Mouse (Mus musculus): ENCODE data around the gene Ssh2. TPM values are rescaled to one million over a fixed set of nuclear protein-coding genes. Genes with fewer than 3 reads are reported as not detected.

The Ssh2 gene
- polyA plus RNA-seq (2015; fragmentation: Nextera tagmentation; extraction: Ambion mirVana): 11.3 and 14.3 TPM in 2 replicates

DNA sequence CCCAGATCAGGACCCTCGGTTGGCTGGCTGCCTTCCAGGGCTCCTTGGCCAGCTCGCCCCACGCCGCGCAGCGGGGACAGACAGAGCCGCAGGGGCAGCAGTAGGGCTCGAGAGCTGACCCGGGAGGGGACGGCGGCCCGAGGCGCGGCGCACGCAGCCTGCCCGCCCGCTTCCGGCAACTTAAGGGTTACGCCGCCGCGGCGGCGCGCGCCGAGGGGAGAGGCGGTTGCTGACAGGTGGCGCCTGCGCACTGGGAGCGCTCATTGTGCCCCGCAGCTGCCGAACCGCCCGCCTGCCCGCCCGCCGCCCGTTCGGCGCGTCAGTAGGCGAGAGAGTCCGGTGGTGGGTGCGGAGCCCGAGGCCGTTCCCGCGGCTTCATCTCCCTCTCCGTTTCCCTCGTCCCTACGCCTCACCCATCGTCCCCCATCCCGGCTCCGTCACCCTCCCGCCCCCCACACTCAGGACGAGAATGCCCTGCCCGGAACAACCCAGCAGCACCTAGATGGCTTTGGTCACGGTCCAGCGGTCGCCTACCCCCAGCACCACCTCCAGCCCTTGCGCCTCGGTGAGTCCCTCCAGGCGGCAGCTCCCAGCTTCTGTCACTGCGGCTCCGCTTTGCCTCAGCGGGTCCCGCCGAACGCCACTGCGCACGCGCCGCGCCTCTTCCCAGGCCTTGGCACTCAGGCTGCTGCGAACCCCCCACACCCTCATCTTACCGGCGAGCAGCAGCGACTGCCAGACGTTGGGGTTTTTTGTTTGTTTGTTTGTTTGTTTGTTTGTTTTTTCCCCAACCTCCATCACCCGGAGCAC, at the start of gene Ssh2:
Gene Ssh2 (plus strand): TSS at position 337 of the 810 bp plus-strand sequence.
- peak within 1 kb of the TSS; percentile 97 for H3K4me3 ChIP-seq
- H3K27me3 ChIP-seq: no peaks in the 10 kb centered on the region
- H3K36me3 ChIP-seq: no peaks in the 10 kb centered on the region
- H3K4me2 ChIP-seq: peak within 1 kb of the TSS; percentile 93
- no peaks in the 10 kb centered on the region for H3K9me3 ChIP-seq
- peaks cover 14% of the 10 kb centered on the region for H3K4me1 ChIP-seq
- peak; percentile 87 for ATAC-seq (ENCODE audit: borderline replicate concordance, extremely low read depth, low FRiP score, low TSS enrichment)
- WGBS: 0% methylated on average over 79 of the region's 82 CpGs
- H3K27ac ChIP-seq: peak within 1 kb of the TSS; percentile 90
- peak within 1 kb of the TSS; percentile 85 for H3K9ac ChIP-seq

- Histone ChIP-seq H3K4me2 (no peak overlapping the region), H3K27me3 (no peaks in the 10 kb centered on the region), H3K27ac (no peak overlapping the region), H3K9me3 (no peaks in the 10 kb centered on the region), H3K4me1 (no peaks in the 10 kb centered on the region), H3K4me3 (no peak overlapping the region), H3K9ac (no peak overlapping the region), H3K36me3 (no peaks in the 10 kb centered on the region)
- no peak for ATAC-seq (ENCODE audit: borderline replicate concordance, extremely low read depth, low FRiP score, low TSS enrichment)
- 69% methylated on average over 4 of the region's 4 CpGs for WGBS
These were observed 42.4 kb upstream of the Ssh2 start for GRCm38 (mm10) chr11:77173731-77174130.

DNA sequence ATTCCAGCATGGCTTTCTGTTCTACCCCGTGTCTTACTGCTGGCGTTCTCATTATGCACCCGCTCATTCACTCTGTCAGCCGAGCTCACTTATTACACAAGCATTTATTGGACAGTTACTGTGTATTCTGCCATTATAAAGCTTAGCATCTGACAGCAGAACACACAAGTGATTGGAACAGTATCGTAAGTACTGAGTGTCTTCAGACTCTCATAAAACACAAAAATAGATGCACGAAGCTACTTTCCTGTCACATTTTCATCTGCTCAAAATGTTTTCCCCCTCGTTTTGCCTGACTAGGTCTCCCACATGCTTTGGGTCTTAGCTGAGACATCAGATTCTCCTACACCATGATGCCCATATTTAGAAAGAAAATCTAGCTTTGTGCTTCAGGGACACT, 41.6 kb upstream of the Ssh2 start:
- WGBS: 61% methylated on average over 7 of the region's 7 CpGs
- Histone ChIP-seq H3K27ac (no peak overlapping the region), H3K4me2 (no peak overlapping the region), H3K27me3 (no peaks in the 10 kb centered on the region), H3K36me3 (no peaks in the 10 kb centered on the region), H3K9ac (no peak overlapping the region), H3K9me3 (no peaks in the 10 kb centered on the region), H3K4me1 (no peaks in the 10 kb centered on the region), H3K4me3 (no peak overlapping the region)
- ATAC-seq (ENCODE audit: borderline replicate concordance, extremely low read depth, low FRiP score, low TSS enrichment): no peak

- H3K36me3 ChIP-seq: no peaks in the 10 kb centered on the region
- H3K27me3 ChIP-seq: no peaks in the 10 kb centered on the region
- WGBS: 57% methylated on average over 3 of the region's 3 CpGs
- H3K4me1 ChIP-seq: 0 out of 2 replicates have a peak, but pooled peaks cover 8% of the 10 kb centered on the region
- no peak overlapping the region for H3K4me2 ChIP-seq
- no peak for ATAC-seq (ENCODE audit: borderline replicate concordance, extremely low read depth, low FRiP score, low TSS enrichment)
- H3K9me3 ChIP-seq: no peaks in the 10 kb centered on the region
- H3K27ac ChIP-seq: no peak overlapping the region
- H3K4me3 ChIP-seq: no peak overlapping the region
- no peak overlapping the region for H3K9ac ChIP-seq
These were observed 36.3 kb upstream of the Ssh2 start for GRCm38 (mm10) chr11:77179771-77180170.

- Histone ChIP-seq H3K27me3 (no peaks in the 10 kb centered on the region), H3K4me1 (0 out of 2 replicates have a peak, but pooled peaks cover 8% of the 10 kb centered on the region), H3K36me3 (no peaks in the 10 kb centered on the region), H3K27ac (no peak overlapping the region), H3K4me2 (no peak overlapping the region), H3K9me3 (no peaks in the 10 kb centered on the region), H3K4me3 (no peak overlapping the region), H3K9ac (no peak overlapping the region)
- no peak for ATAC-seq (ENCODE audit: borderline replicate concordance, extremely low read depth, low FRiP score, low TSS enrichment)
- 20% methylated on average over 4 of the region's 4 CpGs for WGBS
These were observed 35.2 kb upstream of the Ssh2 start for GRCm38 (mm10) chr11:77180886-77181285.

GRCm38 (mm10) chr11:77181528-77181927, 34.6 kb upstream of the Ssh2 start:
- Histone ChIP-seq H3K4me1 (0 out of 2 replicates have a peak, but pooled peaks cover 8% of the 10 kb centered on the region), H3K27ac (no peak overlapping the region), H3K9ac (no peak overlapping the region), H3K36me3 (no peaks in the 10 kb centered on the region), H3K27me3 (no peaks in the 10 kb centered on the region), H3K4me3 (no peak overlapping the region), H3K9me3 (no peaks in the 10 kb centered on the region), H3K4me2 (no peak overlapping the region)
- 48% methylated on average over 5 of the region's 5 CpGs for WGBS
- ATAC-seq (ENCODE audit: borderline replicate concordance, extremely low read depth, low FRiP score, low TSS enrichment): no peak

GRCm38 (mm10) chr11:77182041-77182440, 34.0 kb upstream of the Ssh2 start:
- H3K4me3 ChIP-seq: no peak overlapping the region
- whole genome bisulfite sequencing: 67% methylated on average over 2 of the region's 2 CpGs
- H3K9me3 ChIP-seq: no peaks in the 10 kb centered on the region
- no peak for ATAC-seq (ENCODE audit: borderline replicate concordance, extremely low read depth, low FRiP score, low TSS enrichment)
- H3K27me3 ChIP-seq: no peaks in the 10 kb centered on the region
- H3K9ac ChIP-seq: no peak overlapping the region
- 0 out of 2 replicates have a peak, but pooled peaks cover 8% of the 10 kb centered on the region for H3K4me1 ChIP-seq
- H3K27ac ChIP-seq: no peak overlapping the region
- no peaks in the 10 kb centered on the region for H3K36me3 ChIP-seq
- H3K4me2 ChIP-seq: no peak overlapping the region

GRCm38 (mm10) chr11:77182616-77183015, 33.5 kb upstream of the Ssh2 start:
- no peaks in the 10 kb centered on the region for H3K9me3 ChIP-seq
- no peak overlapping the region for H3K27ac ChIP-seq
- H3K4me2 ChIP-seq: no peak overlapping the region
- H3K27me3 ChIP-seq: no peaks in the 10 kb centered on the region
- ATAC-seq (ENCODE audit: borderline replicate concordance, extremely low read depth, low FRiP score, low TSS enrichment): no peak
- no peak overlapping the region for H3K9ac ChIP-seq
- H3K4me1 ChIP-seq: 0 out of 2 replicates have a peak, but pooled peaks cover 8% of the 10 kb centered on the region
- H3K36me3 ChIP-seq: no peaks in the 10 kb centered on the region
- 28% methylated on average over 2 of the region's 2 CpGs for WGBS
- H3K4me3 ChIP-seq: no peak overlapping the region

GRCm38 (mm10) chr11:77184926-77185325, 31.2 kb upstream of the Ssh2 start:
- Histone ChIP-seq H3K9ac (no peak overlapping the region), H3K4me3 (no peak overlapping the region), H3K36me3 (no peaks in the 10 kb centered on the region), H3K9me3 (no peaks in the 10 kb centered on the region), H3K27ac (no peak overlapping the region), H3K4me1 (peaks cover 8% of the 10 kb centered on the region; the same call in 1 of the 2 replicates), H3K4me2 (no peak overlapping the region), H3K27me3 (no peaks in the 10 kb centered on the region)
- ATAC-seq (ENCODE audit: borderline replicate concordance, extremely low read depth, low FRiP score, low TSS enrichment): no peak
- WGBS: 35% methylated on average over 2 of the region's 2 CpGs

DNA sequence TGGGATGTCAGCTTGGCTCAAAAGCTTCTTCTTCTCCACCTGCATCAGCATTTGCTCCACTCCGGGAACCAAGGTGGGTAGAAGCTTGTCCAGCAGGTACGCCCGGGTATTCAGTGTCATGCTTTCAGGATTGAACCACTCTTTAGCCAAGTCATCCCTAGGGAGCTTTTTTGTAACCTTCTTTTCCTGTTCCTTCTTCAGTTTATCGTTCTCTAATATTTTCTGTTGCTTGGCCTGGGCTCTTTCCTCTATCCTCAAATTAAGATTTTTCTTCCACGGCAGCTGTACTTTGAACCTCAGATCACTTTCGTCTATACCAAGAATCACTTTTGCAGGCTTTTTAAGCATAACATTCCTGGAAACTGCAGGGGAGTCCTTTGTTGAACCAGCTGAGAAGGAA, 27.2 kb upstream of the Ssh2 start, which contains the start of gene Efcab5:
Gene Efcab5 (minus strand): TSS at position 101 of the 400 bp plus-strand sequence.
- Histone ChIP-seq H3K4me3 (peak within 1 kb of the TSS; percentile 10; the same call in 1 of the 2 replicates), H3K27me3 (no peaks in the 10 kb centered on the region), H3K36me3 (no peaks in the 10 kb centered on the region), H3K9me3 (no peaks in the 10 kb centered on the region), H3K4me2 (peak within 1 kb of the TSS; percentile 41), H3K4me1 (peaks cover 4% of the 10 kb centered on the region), H3K9ac (no peak within 1 kb of the TSS), H3K27ac (peak within 1 kb of the TSS; percentile 25)
- ATAC-seq (ENCODE audit: borderline replicate concordance, extremely low read depth, low FRiP score, low TSS enrichment): no peak
- 38% methylated on average over 6 of the region's 6 CpGs for WGBS

- H3K27ac ChIP-seq: peak overlapping the region; percentile 35; the same call in 1 of the 2 replicates
- WGBS: 52% methylated on average over 5 of the region's 5 CpGs
- H3K9me3 ChIP-seq: no peaks in the 10 kb centered on the region
These were observed 22.7 kb upstream of the Ssh2 start for GRCm38 (mm10) chr11:77193410-77193809.

GRCm38 (mm10) chr11:77193941-77194553, 22.0 kb upstream of the Ssh2 start:
- no peaks in the 10 kb centered on the region for H3K9me3 ChIP-seq
- ATAC-seq (ENCODE audit: borderline replicate concordance, extremely low read depth, low FRiP score, low TSS enrichment): no peak
- H3K9ac ChIP-seq: no peak overlapping the region
- no peak overlapping the region for H3K4me2 ChIP-seq
- WGBS: 48% methylated on average over 6 of the region's 6 CpGs
- H3K27ac ChIP-seq: peak overlapping the region; percentile 35; the same call in 1 of the 2 replicates
- H3K4me3 ChIP-seq: no peak overlapping the region
- no peaks in the 10 kb centered on the region for H3K27me3 ChIP-seq
- no peaks in the 10 kb centered on the region for H3K36me3 ChIP-seq
- peaks cover 14% of the 10 kb centered on the region for H3K4me1 ChIP-seq

More at GRCm38 (mm10) chr11:77193410-77193809, 22.7 kb upstream of the Ssh2 start:
- Histone ChIP-seq H3K9ac (no peak overlapping the region), H3K27me3 (no peaks in the 10 kb centered on the region), H3K4me2 (no peak overlapping the region), H3K4me1 (peaks cover 14% of the 10 kb centered on the region), H3K4me3 (no peak overlapping the region), H3K36me3 (no peaks in the 10 kb centered on the region)
- ATAC-seq (ENCODE audit: borderline replicate concordance, extremely low read depth, low FRiP score, low TSS enrichment): no peak
